Mouse (Mus musculus) urinary bladder, adult 2 months (tissue): ENCODE data around the gene Ccdc170. TPM values are rescaled to one million over a fixed set of nuclear protein-coding genes. Genes with fewer than 3 reads are reported as not detected.

Experiments used
- DNase-seq: peaks from one replicate; pipeline ENCODE4 v3.0.0; 2022; ENCODE audit warnings: low spot score
- polyA plus RNA-seq: library from polyadenylated mRNA; depleted of rRNA; stranded (reverse); fragments of >200 nt; gene quantifications from 2 replicates; pipeline ENCODE4 v1.2.3, GENCODE M21; 2012

Ccdc170 gene
- polyA plus RNA-seq, 1 experiment: 0.30 TPM

DNA sequence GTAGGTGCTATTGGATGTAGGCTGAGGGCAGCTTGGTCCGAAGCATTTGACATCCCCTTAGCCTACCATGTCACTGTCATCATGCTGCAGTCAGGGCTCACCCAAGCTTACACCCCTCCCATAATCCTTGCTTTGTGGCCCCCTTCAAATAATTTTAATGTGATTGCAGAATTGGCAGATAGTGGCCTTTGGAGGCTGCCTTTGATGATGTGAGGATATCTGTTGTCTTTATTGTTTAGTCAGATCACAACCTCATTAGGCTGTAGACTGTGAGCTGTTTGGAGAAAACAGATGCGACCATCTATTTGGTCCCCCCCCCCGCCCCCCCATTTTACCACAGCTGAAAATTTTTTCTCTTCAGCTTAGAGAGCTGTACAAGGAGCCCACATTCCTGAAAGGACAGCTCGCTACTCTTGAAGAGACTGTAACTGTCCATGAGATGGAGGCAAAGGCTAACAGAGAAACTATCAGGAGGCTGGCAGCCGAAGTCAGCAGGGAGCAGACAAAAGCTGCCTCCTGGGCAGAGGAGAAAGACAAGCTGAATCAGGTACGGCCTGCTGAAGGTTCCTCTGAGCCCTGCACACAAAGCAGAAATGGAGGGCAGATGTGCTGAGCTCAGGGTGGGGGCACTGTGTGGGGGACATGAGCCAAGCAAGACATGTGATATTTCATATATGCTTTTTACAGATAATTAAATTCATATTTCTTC is 38.2 kb downstream of the Ccdc170 start:
- DNase-seq: no peak

- no peak for DNase-seq
These were observed 39.8 kb downstream of the Ccdc170 start for GRCm38 (mm10) chr10:4522116-4522515.

GRCm38 (mm10) chr10:4523078-4523477 is 40.8 kb downstream of the Ccdc170 start:
- no peak for DNase-seq

- no peak for DNase-seq
These were observed 45.7 kb downstream of the Ccdc170 start for GRCm38 (mm10) chr10:4528043-4528442.

- no peak for DNase-seq
These were observed 48.4 kb downstream of the Ccdc170 start for GRCm38 (mm10) chr10:4530638-4531235.

DNA sequence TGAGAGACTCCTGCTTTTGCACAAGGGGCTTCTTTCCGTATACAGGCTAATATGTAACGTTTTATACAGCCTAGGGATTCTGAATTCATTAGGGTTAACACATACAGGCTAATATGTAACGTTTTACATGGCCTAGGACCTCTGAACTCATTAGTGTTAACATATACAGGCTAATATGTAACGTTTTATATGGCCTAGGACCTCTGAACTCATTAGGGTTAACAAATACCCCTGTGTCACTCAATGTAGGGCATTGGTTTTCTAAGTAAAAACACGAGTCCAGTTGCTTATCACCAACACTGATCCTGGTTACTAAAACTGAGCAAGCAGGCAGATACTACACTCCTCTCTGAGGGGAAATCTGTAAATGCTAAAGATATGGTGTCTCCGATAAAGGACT is 49.6 kb downstream of the Ccdc170 start:
- DNase-seq: no peak

GRCm38 (mm10) chr10:4532731-4533130 is 50.4 kb downstream of the Ccdc170 start:
- DNase-seq: no peak

DNA sequence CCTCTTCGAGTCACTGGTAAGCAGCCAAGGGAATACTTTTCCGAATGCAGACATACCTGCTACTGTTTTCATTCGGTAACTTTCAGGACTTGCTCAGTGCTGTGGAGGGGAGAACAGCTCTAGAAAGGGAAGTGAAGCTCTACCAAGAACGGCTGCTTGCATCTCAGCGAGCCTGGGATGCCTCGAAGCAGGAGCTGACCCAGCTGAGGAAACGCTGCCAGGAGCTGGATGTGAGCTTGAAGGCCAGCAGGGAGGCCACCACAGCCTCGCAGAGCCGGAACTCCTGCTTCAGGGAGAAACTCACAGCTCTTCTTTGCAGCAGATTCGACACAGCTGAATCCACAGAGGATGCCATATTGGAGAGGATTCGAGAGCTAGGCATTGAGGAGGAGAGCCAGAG is 51.6 kb downstream of the Ccdc170 start:
- DNase-seq: no peak

GRCm38 (mm10) chr10:4545550-4545949 is 63.2 kb downstream of the Ccdc170 start:
- DNase-seq: no peak

GRCm38 (mm10) chr10:4553442-4554119 is 71.3 kb downstream of the Ccdc170 start:
- DNase-seq: peak; percentile 27

DNA sequence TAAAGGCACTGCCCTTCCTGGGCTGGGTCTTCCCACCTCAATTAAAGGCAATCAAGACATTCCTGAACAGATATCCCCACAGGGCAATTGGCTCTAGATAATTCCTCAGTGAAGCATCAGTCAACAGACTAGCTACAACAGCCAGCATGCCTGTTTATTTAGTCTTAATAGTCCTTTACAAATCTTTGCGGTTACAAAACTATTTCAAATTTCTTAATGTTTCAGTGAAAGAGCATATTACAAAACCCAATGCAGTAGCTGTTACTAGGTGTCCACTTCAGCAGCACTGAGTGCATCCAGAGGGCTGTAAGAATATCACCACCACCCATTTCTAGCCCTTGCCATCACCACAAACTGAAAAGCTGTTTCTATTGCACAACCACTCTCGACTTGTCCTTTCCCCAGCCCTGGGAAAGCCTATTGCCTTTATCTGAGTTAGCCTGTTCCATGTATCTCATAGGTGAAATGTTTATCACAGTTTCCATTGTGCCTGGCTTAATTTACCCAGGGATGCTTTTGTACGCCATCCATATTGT is 74.6 kb downstream of the Ccdc170 start:
- no peak for DNase-seq

- DNase-seq: no peak
These were observed 76.8 kb downstream of the Ccdc170 start for GRCm38 (mm10) chr10:4559132-4559531.

DNA sequence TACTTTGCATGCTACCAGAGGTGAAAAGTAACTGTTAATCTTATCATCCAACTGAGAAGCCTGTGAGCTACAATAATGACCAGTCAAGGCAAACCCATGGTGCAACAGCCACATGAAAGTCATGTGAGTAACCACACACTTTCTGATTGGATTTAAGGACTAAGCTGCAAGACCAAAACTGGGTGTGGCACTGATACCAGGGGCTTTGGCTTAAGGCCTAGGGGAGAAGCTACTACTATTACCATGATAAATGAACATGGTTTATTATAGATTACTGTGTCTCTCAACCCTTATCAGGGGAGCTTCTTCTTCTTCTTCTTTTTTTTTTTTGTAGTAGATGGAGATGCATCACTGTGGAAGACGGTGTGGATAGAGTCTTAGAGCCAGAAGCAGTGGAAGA is 82.8 kb downstream of the Ccdc170 start:
- DNase-seq: no peak

GRCm38 (mm10) chr10:4570778-4571177 is 88.5 kb downstream of the Ccdc170 start:
- no peak for DNase-seq

DNA sequence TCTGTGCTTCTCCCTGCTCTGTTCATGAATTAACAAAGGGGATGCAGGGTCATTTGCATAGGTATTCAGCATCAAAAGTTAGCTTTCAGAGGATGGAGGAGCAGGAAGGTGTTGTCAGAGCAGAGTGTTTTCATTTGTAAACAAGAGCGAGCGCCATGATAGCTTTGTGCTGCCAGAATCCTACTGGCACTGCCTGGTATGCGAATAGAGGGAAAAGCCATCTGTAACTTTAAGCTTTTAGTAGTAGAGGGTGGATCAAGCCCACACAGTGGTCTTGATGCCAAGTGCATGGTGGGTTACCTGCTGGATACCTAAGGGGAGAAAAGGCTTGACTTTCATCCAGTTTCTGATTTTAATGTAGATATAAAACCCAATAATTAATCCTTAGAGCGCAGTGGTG is 89.0 kb downstream of the Ccdc170 start:
- DNase-seq: no peak

- DNase-seq: no peak
These were observed 99.6 kb downstream of the Ccdc170 start for GRCm38 (mm10) chr10:4581905-4582304.

GRCm38 (mm10) chr10:4586691-4587090 is 104.4 kb downstream of the Ccdc170 start:
- DNase-seq: no peak

DNA sequence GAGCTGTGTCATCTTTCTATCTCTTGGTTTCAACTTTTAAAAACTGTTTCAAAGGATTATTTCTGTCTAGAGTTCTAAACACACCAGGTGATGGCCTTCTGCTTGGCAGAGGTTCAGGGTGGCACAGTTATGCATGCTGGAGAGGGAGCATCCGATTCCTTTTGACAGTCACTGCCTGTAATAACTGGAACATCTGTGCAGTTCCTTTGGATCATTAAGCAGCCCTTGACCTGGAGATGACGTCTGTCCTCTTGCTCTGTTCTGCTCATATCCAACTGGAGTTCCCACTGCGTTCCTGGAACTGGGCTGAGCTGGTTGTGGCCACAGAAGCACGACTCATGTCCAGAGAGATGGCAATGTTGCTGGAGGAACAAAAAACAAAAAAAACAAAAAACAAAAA is 107.3 kb downstream of the Ccdc170 start:
- no peak for DNase-seq

GRCm38 (mm10) chr10:4590956-4591355 is 108.7 kb downstream of the Ccdc170 start:
- no peak for DNase-seq

GRCm38 (mm10) chr10:4593828-4594227 is 111.5 kb downstream of the Ccdc170 start:
- no peak for DNase-seq

DNA sequence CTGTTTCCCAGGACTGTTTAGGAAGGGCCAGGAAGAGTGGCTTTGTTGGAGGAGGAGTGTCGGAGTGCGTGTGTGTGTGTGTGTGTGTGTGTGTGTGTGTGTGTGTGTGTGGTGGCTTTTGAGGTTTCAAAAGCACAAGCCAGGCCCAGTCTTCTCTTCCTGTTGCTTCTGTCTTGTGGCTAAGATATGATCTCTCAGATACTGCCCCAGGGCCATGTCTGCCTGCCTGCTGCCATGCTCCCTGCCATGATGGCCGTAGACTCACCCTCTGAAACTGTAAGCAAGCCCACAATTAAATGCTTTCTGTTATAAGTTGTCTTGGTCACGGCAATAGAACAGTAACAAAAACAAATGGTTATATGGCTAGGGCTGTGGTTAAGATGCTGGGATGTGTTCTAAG is 114.9 kb downstream of the Ccdc170 start:
- DNase-seq: no peak

DNA sequence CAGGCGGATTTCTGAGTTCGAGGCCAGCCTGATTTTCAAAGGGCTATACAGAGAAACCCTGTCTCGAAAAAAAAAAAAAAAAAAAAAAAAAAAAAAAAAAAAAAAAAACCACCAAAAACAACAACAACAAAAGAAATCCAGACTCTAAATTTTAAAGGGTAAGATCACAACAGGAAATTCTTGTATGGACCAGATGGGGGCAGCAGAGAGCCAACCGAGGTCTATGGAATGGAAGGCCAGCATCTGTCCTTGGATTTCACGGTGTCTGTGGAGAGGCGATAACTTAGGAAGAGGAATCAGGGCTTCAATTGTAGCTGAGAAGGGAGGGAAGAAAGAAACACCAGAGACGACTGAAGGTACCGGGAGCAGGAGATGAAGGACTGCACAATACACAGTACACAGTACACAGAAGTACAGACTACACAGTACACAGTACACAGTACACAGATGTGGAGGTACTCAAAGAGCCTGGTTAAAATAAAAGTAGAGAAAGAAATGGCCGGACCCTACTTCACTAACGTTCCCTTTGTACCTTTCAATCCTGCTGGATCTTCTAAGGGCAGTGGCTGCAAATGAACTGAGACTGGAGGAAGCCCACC is 116.0 kb downstream of the Ccdc170 start:
- DNase-seq: no peak
